Mouse (Mus musculus): ENCODE measurements around the gene Wfdc16. TPM values are rescaled to one million over a fixed set of nuclear protein-coding genes. Genes with fewer than 3 reads are reported as not detected.

Gene Wfdc16
- not detected in 2 replicates for polyA plus RNA-seq (2012)

DNA sequence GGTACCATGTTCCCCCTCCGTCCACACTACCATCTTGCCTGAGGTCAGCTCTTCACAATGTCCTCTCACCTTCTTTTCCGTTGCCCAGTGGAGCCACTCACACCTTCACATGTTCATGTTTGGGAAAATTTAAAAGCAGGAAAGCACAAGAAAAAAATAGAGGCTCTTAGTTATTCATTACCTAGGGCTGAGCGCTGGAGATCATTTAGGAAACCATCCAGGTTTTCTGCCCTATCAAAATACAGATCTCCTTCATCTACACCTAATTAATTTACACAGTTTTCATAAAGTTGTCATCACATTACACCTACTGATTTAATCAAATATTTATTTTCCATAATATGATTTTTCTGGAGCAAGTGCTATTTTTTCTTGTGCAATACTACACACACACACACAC is at the start of gene Wfdc16:
Gene Wfdc16 (minus strand): TSS at position 101 of the 400 bp plus-strand sequence.
- no peak for TF ChIP-seq GATA1 (IDR thresholded peaks at IDR 0.05; ENCODE audit: low read length)

DNA sequence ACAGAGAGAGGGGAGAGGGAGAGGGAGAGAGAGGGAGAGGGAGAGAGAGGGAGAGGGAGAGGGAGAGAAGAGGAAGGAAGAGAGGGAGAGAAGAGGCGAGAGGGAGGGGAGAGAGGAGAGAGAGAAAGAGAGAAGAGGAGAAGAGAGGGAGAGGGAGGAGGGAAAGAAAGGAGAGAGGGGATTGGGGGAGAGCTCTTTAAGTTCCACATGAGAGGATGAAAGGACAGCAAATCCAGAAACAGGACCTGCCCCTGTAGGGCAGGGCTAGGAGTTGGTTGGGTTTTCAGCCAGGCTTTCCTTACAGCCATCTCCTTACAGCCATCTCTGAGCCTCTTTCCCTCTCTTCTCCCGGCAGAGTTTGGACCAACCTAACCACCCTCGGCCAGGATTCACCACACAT is 46.2 kb upstream of the Wfdc16 start, which contains the start of gene Wfdc13:
Gene Wfdc13 (plus strand): TSS at position 301 of the 400 bp plus-strand sequence.
- no peak for TF ChIP-seq GATA1 (IDR thresholded peaks at IDR 0.05; ENCODE audit: low read length)

DNA sequence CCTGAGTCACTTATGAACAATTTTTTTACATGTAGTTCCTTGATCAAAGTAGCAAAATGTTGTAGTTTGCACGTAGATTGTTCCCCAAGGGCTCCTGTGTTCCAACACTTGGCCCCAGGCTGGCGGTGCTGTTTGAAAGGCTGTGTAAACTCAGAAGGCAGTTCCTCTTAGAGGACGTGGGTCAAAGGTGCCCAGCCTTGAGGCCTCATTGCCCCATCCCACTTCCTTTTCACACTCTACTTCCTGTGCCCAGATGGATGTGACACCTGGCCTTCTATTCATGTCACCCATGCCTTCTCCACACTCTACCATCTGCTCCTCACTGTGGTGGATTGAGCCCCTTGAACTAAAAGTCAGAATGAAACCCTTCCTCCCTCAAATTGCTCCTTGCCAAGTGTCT is 41.3 kb upstream of the Wfdc16 start:
- TF ChIP-seq GATA1 (IDR thresholded peaks at IDR 0.05; ENCODE audit: low read length) = no peak

DNA sequence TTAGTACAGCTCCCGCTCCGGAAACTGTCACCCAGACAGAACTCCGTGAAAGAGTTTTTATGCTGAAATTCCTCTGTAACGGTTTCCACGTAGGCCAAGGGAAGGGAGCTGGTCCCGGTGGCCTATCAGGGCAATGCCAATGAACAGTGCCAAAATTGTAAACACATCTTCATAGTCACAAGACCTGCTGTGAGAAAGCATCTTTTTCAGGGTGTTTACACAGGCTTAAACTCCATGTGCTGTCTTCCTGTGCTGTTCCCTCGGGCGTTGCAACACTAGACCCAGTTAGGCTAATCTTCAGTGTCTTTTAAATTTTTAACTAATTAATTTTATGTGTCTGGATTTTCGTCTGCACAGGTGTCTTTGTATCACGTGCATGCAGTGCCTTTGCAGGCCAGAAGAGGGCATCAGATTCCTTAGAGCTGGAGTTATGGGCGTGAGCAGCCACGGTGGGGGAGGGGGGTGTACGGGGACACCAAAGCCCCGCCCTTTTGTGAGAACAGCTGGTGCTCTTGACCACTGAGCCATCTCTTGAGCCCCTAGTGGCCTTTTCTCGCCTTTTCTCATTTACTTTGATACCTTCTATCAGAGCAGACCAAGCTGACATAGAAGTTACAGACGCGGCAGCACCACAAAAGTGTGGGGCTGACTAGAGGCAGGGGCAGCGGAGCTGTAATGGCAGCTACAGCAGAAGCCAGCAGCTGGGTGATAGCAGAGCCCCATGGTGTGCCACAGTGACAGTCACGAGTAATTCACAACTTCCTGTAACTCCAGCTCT is 40.4 kb upstream of the Wfdc16 start:
- TF ChIP-seq GATA1 (IDR thresholded peaks at IDR 0.05; ENCODE audit: low read length) = no peak

DNA sequence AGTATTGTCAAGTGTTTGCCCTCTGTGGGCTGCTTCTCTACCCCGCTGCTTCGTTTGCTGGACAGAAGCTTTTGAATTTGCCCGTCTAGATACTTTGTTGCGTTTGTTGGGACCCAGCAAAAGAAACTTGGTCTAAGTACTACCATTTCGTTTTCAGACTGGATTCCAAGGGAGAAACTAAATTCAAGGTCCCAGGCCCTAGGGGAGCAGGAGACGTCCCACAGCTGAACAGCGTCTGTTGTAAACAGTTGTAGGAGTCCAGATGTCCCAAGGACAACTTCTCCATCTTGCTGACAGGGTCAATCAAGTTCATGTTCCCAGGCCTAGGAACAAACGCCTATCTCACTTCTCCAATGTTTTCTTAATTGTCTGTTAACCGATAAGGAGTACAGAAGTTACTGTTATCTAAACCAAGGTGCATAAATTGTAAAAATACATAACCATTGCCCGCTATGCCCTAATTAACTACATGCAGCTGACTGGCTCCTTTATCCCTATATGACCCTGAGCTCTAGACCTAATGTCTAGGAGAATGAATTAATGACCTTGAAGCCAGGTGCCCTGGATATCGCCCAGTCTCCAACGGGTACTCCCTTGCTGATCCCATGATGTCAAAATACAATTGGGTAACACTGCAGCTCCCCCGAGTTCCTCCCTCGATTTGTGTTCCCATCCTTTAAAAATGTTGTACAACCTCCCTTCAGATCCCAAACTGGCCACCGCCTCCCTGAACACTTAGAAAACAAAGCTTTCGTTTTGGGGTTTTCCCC is 38.5 kb upstream of the Wfdc16 start:
- TF ChIP-seq GATA1 (IDR thresholded peaks at IDR 0.05; ENCODE audit: low read length) = peak; percentile 70

DNA sequence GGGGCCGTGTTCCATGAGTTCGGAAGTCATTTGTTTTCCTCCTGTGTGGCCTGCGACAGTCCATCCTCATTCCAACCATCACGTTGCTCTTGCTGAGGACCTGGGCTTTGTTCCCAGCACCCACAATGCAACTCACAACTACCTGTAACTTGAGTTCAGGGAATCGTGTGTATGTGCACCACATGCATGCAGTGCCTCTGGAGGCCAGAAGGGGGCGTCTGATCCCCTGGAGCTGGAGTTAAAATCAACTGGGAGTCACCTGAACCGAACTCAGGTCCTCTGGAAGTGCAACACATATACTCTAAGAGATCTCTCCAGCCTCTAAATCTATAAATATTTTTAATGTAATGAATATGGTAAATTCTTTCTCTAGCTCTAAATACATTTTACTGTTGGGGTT is 37.5 kb upstream of the Wfdc16 start:
- TF ChIP-seq GATA1 (IDR thresholded peaks at IDR 0.05; ENCODE audit: low read length) = no peak

DNA sequence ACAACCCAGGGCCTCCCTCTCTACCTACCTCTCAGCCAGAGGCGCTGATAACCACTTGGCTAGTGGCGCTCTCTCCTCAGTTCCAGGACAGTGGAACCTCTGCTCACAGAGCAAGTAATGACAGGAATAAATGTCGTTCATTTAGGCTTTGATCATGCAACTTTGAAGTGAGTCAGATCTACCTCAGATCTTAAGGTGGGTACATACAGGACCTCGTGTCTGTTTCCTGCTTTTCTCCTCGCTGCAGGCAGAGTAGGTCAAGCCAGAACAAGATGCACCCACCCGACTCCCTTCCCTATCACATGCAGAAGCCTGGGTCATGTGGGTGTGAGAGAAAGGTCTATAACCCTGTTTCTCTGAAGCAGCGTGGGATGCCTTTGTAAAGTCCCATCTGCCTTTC is 35.4 kb upstream of the Wfdc16 start, which contains the start of gene Wfdc11:
Gene Wfdc11 (minus strand): TSS at position 101 of the 400 bp plus-strand sequence.
- no peak for TF ChIP-seq GATA1 (IDR thresholded peaks at IDR 0.05; ENCODE audit: low read length)

DNA sequence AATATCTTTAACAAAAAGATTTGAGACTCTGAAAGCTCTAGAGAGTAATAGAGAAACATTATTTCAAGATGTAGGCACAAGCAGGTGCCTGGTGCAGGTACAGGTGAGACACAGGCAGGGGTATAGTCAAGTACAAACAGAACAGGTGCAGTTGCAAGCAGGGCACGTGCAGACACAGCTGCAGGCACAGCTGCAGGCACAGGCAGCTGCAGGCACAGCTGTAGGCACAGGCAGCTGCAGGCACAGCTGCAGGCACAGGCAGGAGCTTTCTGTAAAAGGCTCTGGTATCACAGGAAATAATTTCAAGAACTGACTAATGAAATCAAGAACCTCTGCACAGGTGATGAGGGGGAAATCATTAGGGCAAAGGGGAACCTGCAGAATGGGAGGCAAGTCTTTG is 32.3 kb upstream of the Wfdc16 start:
- no peak for TF ChIP-seq GATA1 (IDR thresholded peaks at IDR 0.05; ENCODE audit: low read length)

DNA sequence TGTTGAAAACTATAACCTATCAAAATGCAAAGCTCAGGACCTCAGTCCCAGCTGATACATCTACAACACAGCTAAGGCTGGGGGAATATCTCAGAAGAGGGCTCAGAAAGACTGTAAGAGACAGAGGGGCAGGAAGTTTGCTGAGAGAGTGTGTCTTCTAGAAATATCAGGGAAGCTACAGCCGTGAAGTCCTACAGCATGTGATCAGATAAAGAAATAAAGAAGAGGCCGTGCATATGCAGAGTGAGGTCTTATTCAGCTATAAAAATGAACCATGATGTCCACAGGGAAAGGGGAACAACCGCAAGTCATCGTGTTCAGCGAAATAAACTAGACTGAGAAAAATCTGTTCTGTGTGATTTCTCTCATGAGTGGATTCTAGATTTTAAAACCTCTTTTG is 31.7 kb upstream of the Wfdc16 start:
- no peak for TF ChIP-seq GATA1 (IDR thresholded peaks at IDR 0.05; ENCODE audit: low read length)

DNA sequence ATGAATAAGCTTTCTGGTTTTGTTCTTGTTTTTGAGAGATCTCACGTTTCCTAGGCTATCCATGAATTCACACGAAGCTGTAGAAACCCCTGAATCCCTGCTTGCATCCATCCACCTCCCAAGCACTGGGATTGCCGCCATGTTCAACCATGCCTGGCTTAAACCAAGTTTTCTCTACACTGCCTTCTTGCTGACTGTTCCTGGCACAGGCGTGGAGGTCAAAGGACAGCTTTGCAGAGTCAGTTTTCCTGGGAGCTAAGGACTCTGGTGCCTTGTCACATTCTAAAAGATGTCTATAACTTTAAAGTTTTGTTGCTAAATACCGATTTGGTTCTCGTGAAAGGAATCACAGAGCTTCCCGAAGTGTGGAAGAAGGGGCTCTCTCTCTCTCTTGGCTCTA is 26.3 kb upstream of the Wfdc16 start:
- TF ChIP-seq GATA1 (IDR thresholded peaks at IDR 0.05; ENCODE audit: low read length) = no peak

DNA sequence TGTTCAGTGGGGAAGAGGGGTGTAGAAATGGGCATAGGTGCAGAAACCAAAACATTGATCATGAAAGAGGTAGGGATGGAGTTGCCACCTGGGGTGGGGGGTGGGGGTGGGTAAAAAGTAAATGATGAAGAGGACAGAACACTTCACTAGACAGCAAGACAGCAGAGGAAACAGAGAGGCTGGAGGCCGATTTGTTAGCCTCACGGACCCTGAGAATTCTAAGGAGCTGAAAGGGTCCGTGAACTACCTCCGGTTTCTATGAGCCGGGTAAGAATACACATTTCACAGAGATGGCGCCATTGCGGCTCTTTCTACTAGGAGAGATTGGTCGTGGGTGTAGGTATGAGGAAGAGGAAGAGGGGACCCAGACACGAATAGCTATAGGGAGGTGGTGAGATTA is 17.9 kb upstream of the Wfdc16 start, which contains the start of gene Wfdc9:
Gene Wfdc9 (minus strand): TSS at position 101 of the 400 bp plus-strand sequence.
- no peak for TF ChIP-seq GATA1 (IDR thresholded peaks at IDR 0.05; ENCODE audit: low read length)

DNA sequence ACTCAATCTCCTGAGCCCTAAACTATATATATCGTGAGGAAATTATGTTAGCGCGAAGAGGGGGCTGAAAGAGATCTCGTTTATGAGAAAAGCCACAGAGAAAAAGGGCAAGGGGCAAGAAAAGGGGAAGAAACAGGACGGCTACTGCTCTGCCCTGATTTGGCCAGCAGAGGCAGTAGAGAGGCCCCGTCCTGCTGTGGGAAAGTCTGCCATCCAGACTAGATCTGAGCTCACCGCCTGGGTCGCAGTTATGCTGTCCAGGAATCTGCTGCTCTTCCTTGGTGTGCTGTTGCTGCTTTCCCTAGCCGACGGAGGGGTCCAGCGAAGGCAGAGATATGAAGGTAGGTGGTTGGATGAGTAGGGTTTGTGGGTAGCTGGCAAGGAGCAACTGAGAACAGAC is 17.3 kb upstream of the Wfdc16 start, which contains the start of gene Wfdc10:
Gene Wfdc10 (plus strand): TSS at position 189 of the 400 bp plus-strand sequence.
- no peak for TF ChIP-seq GATA1 (IDR thresholded peaks at IDR 0.05; ENCODE audit: low read length)

DNA sequence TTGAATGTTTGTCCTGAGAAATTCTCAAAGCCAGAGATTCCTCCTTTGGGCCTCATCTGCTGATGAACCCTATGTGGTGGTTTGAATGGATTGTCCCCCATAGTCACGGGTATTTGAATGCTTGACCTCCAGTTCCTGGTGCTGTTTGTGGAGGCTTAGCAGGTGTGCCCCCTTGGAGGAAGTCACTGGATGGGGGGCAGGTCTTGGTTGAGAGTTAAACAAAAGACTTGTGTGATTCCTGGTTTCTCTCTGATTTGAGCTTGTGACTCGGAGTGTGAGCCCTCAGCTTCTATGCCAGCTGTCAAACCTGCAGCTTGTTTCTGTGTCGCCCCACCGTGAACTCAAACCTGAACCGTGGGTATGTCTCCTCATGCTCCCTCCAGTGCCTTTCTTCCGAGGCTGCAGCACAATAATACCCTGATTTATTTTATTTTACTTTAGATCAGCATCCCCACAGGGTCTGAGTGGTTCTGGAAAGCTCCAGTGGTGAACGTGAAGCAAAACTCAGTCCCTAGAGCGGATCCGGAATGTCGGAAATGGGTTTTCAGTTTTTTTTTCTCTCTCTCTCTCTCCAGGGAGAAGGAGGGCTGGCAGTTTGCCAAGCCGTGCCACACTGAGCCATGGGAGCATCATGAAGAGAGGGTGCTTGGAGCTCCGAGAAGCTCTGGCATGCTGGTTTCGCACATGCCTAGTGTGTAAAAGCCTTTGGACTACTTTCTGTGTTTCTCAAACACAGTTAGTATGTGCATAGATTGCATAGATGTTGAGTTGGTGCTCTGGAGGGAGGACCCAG is 3.5 kb upstream of the Wfdc16 start:
- no peak for TF ChIP-seq GATA1 (IDR thresholded peaks at IDR 0.05; ENCODE audit: low read length)

DNA sequence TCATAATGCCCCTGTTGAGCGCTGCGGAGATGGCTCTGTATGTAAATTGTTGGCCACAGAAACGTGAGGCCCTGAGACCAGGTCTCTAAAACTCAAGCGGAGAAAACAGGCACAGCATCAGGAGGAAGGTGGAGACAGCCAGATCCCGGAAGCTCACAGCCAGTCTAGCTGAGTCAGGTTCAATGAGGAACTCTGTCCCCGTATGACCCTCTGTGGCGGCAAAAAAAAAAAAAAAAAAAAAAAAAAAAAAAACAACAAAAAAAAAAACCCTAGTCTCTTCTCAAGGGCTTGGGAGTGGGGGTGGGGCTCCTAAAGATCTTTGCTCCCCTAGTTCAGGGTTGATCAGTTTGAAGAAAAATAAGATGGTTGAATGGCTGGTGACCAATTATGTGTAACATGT is 2.5 kb upstream of the Wfdc16 start:
- no peak for TF ChIP-seq GATA1 (IDR thresholded peaks at IDR 0.05; ENCODE audit: low read length)

DNA sequence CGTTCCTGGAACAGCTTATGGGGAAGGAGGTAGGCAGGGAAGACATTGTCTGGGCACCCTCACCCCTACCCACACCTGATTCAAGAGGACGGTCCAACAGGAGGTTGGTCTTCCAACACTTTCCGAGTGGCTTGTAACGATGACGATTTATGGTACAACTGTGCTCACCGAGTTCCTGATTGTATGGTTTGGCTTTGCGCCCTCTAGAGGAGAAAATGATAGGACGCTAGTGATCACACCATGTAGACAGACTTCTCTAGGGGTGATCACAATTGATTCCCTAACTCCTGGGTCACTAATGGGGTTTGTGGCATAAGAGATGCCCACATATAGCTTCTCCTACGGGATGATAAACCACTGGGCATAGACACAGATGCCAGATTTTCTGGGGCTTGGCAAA is 3.3 kb downstream of the Wfdc16 start:
- no peak for TF ChIP-seq GATA1 (IDR thresholded peaks at IDR 0.05; ENCODE audit: low read length)

DNA sequence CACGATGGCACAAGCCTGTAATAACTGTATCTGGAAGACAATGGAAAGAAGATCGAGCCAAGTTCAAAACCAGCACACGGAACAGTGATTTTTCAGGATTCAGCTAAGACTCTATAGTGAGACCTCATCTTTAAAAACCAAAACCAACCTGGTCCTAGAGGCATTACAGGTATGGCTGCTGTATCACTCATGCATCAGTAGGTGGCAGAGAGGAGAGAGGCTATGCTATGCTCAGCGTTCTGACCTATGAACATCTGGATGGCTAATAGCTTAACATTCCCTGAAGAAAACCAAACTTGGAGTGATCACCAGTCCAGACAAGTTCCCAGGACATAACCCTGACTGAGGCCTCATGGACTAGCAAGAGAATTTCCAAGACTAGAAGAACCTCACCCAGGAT is 16.8 kb downstream of the Wfdc16 start:
- TF ChIP-seq GATA1 (IDR thresholded peaks at IDR 0.05; ENCODE audit: low read length) = no peak
